Mouse (Mus musculus) C2C12 (cell line): Measurements from ENCODE around the gene Baiap2l2. TPM values are rescaled to one million over a fixed set of nuclear protein-coding genes. Genes with fewer than 3 reads are reported as not detected.

Source experiments
- H3K27me3 ChIP-seq: one replicate; pipeline ENCODE4 v1.6.1; 2011; ENCODE audit not compliant: control insufficient read depth, insufficient read depth, insufficient read length
- H3K36me3 ChIP-seq: one replicate; pipeline ENCODE4 v1.6.1; 2011; ENCODE audit not compliant: control insufficient read depth, insufficient read depth
- H3K4me3 ChIP-seq: one replicate; pipeline ENCODE4 v1.5.1; 2011; ENCODE audit warnings: mild to moderate bottlenecking, control low read depth; ENCODE audit not compliant: poor library complexity, insufficient read depth, severe bottlenecking
- H3K79me2 ChIP-seq: one replicate; pipeline ENCODE4 v1.6.1; 2011; ENCODE audit not compliant: control insufficient read depth, insufficient read depth
- H3K79me3 ChIP-seq: one replicate; pipeline ENCODE4 v1.6.1; 2011; ENCODE audit warnings: low read depth, control low read depth
- H3ac ChIP-seq: one replicate; pipeline ENCODE3; 2011; ENCODE audit warnings: low read depth; ENCODE audit not compliant: control insufficient read depth, insufficient read length
- CEBPB ChIP-seq: IDR thresholded peaks from one replicate; pipeline ENCODE4 v1.6.1; 2011; ENCODE audit warnings: low read depth, mild to moderate bottlenecking, control low read depth, moderate library complexity
- CTCF ChIP-seq: IDR thresholded peaks from one replicate; pipeline ENCODE4 v1.5.1; 2011; ENCODE audit not compliant: control insufficient read depth, insufficient read depth, insufficient read length
- FOSL1 ChIP-seq: IDR thresholded peaks from one replicate; pipeline ENCODE4 v1.8.0; 2011; ENCODE audit warnings: mild to moderate bottlenecking, low read length; ENCODE audit not compliant: poor library complexity, insufficient read depth, severe bottlenecking
- MAX ChIP-seq: IDR thresholded peaks from one replicate; pipeline ENCODE4 v1.6.1; 2011; ENCODE audit warnings: mild to moderate bottlenecking, control low read depth
- MYOD1 ChIP-seq: IDR thresholded peaks from one replicate; pipeline ENCODE4 v1.6.1; 2011; ENCODE audit warnings: low read depth; ENCODE audit not compliant: control insufficient read depth, insufficient read length
- MYOG ChIP-seq: IDR thresholded peaks from one replicate; pipeline ENCODE4 v1.6.1; 2011; ENCODE audit not compliant: control insufficient read depth, insufficient read length; ENCODE audit errors: extremely low read depth
- USF1 ChIP-seq: IDR thresholded peaks from one replicate; pipeline ENCODE4 v1.6.1; 2011; ENCODE audit warnings: low read depth, mild to moderate bottlenecking, control low read depth, moderate library complexity
- polyA plus RNA-seq: library from polyadenylated mRNA; unstranded; fragments of >200 nt; fragmentation: generic; extraction: Trizol; gene quantifications from one replicate; pipeline ENCODE4 v1.2.1, GENCODE M21; 2012; ENCODE audit warnings: missing spikeins

Gene Baiap2l2
- polyA plus RNA-seq, 1 experiment: 1.2 TPM

DNA sequence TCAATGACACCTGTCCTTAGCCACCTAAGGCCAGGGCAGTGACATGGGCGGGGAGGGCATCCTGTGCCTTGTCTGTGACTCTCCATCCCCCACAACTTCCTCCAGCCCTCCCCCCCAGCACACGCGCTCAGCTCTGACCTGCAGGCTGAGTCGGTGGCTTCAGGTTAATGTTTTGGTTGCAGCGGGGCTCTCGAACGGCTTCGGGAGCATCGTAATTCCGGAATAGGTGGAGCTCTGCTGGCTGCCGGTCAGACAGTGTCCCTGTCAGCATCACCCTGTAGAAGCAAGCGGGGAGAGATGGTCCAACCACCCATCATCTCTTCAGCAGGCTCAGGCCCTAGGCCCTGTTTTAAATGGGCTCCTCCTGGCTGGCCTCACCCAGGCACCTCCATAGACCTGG, 4.1 kb upstream of the Baiap2l2 start:
- TF ChIP-seq CEBPB: no peak
- no peak for TF ChIP-seq FOSL1
- TF ChIP-seq MYOD1: no peak
- Histone ChIP-seq H3K79me3 (no peaks in the 10 kb centered on the region), H3ac (no peak overlapping the region), H3K4me3 (no peak overlapping the region), H3K79me2 (no peaks in the 10 kb centered on the region), H3K36me3 (peaks cover 14% of the 10 kb centered on the region), H3K27me3 (no peaks in the 10 kb centered on the region)

DNA sequence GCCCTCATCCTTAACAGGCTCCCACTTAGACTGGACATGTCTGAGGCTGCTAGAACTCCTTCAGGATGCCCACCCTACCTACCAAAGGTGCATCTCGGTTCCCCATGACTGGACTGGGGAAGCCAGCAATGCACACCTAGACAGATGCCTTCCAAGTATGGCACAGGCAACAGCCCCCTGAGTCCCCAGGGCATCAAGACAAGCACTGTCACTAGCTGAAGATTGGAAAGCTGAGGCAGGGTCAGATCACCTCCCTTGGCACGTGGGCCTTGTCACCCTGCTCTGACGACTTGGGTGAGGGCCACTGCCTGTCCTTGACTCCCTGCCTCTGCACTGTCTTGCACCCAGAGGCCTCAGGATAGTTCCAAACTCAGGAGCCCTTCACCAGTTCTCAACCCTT, 3.0 kb upstream of the Baiap2l2 start:
- Histone ChIP-seq H3K27me3 (no peaks in the 10 kb centered on the region), H3K36me3 (peaks cover 14% of the 10 kb centered on the region), H3K4me3 (no peak overlapping the region), H3ac (no peak overlapping the region), H3K79me2 (no peaks in the 10 kb centered on the region), H3K79me3 (no peaks in the 10 kb centered on the region)
- TF ChIP-seq FOSL1 (no peak), CEBPB (no peak), CTCF (no peak), MYOG (no peak), USF1 (no peak), MYOD1 (no peak), MAX (no peak)

GRCm38 (mm10) chr15:79287091-79287490, 1.8 kb upstream of the Baiap2l2 start:
- no peaks in the 10 kb centered on the region for H3K79me3 ChIP-seq
- TF ChIP-seq CEBPB: no peak
- no peak for TF ChIP-seq MYOD1
- TF ChIP-seq USF1: no peak
- TF ChIP-seq CTCF: no peak
- no peak for TF ChIP-seq MYOG
- no peak for TF ChIP-seq MAX
- no peak for TF ChIP-seq FOSL1
- no peak overlapping the region for H3ac ChIP-seq
- H3K4me3 ChIP-seq: no peak overlapping the region
- H3K36me3 ChIP-seq: peaks cover 14% of the 10 kb centered on the region
- no peaks in the 10 kb centered on the region for H3K79me2 ChIP-seq
- H3K27me3 ChIP-seq: no peaks in the 10 kb centered on the region

DNA sequence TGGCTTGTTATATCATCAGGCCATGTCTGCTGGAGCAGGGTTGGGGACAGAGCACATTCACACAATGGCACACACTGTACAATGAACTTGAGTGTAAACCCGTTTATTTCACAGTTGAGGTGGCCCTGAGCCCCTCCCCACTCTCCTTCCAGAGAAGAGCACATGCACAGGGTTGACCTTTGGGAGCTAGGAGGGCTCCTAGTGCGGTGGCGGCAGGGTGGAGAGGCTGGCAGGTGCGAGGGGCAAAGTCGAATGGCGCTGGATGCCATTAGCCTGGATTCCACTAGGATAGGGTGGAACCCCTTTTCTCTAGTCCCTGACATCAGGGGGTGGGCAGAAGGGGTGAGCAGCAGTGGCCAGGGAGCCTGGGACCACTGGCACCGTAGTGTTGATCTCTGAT, 804 bp upstream of the Baiap2l2 start:
- Histone ChIP-seq H3ac (no peak overlapping the region), H3K4me3 (no peak overlapping the region), H3K27me3 (no peaks in the 10 kb centered on the region), H3K36me3 (peaks cover 14% of the 10 kb centered on the region), H3K79me3 (no peaks in the 10 kb centered on the region), H3K79me2 (no peaks in the 10 kb centered on the region)
- TF ChIP-seq USF1: no peak
- TF ChIP-seq FOSL1: no peak
- no peak for TF ChIP-seq CEBPB
- no peak for TF ChIP-seq MYOG
- no peak for TF ChIP-seq MAX
- TF ChIP-seq CTCF: no peak
- no peak for TF ChIP-seq MYOD1

DNA sequence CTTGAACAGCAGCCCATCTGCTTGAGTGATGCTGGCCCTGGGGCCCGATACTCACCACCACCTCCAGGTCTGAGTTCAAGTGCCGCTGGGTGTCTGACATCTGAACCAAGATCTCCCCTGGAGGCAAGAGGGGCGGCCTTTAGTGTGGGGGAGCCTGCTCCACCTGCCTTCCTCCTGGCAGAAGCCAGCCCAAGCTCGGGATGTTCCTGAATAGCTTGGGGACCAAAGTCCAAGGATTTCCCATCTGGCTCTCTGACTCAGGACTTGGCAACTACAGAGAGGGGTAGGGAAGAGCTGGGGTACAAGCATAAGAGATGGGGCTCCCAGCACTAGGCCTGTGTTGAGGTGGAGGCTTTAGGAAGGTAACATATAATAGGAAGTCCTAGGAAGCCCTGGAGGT, 2.0 kb downstream of the Baiap2l2 start:
- Histone ChIP-seq H3K4me3 (no peak overlapping the region), H3K79me2 (no peaks in the 10 kb centered on the region), H3K36me3 (peaks cover 3% of the 10 kb centered on the region), H3ac (no peak overlapping the region), H3K27me3 (no peaks in the 10 kb centered on the region), H3K79me3 (no peaks in the 10 kb centered on the region)
- TF ChIP-seq MAX (no peak), CTCF (no peak), CEBPB (no peak), MYOG (no peak), MYOD1 (no peak), USF1 (no peak), FOSL1 (no peak)

GRCm38 (mm10) chr15:79282434-79282833, 2.9 kb downstream of the Baiap2l2 start:
- H3K36me3 ChIP-seq: no peaks in the 10 kb centered on the region
- no peak overlapping the region for H3K4me3 ChIP-seq
- H3K79me2 ChIP-seq: no peaks in the 10 kb centered on the region
- no peaks in the 10 kb centered on the region for H3K79me3 ChIP-seq
- H3K27me3 ChIP-seq: no peaks in the 10 kb centered on the region
- H3ac ChIP-seq: no peak overlapping the region
- TF ChIP-seq MAX (no peak), CEBPB (no peak), FOSL1 (no peak), MYOD1 (no peak), USF1 (no peak), MYOG (no peak), CTCF (no peak)
